Mouse (Mus musculus): ENCODE measurements around the gene Dlgap3. TPM values are rescaled to one million over a fixed set of nuclear protein-coding genes. Genes with fewer than 3 reads are reported as not detected.

Dlgap3 gene
- polyA plus RNA-seq, 1 experiment from 2014 or later = 11.6 TPM

DNA sequence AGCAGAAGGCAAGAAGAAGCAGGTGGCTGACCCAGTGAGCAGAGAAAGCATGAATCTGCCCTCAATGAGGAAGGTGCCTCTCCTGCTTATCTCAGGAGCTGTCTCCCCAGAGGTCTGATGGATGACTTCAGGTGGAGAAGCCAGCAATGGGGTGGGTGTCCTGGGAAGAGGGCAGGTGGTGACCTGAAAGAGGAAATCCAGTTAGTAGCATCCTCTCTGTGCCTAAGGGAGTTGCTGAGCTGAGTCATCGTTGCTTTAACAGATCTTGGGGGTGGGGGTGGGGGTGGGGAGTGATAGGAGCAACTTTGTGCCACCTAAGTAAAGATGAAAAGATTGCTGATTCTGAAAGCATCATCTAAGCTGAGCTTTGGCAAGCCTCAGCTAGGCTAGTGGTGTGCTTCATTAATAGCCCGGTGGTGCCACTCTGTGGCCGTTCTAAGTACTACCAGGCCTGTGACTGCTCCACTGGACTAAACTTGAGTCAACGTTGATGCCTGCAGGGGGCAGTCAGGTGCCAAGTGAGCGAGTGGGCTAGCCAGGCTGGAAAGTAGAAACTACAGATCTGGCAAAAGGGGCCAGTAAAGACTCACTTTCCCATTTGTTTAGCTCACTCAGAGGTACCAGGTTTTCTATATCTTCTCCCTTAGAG is 80.8 kb downstream of the Dlgap3 start:
- no peak overlapping the region for H3K4me2 ChIP-seq (replicated peaks)
- no peak overlapping the region for H3K9ac ChIP-seq (replicated peaks)
- H3K27ac ChIP-seq (replicated peaks) = no peak overlapping the region
- H3K27me3 ChIP-seq = no peaks in the 10 kb centered on the region
- no peaks in the 10 kb centered on the region for H3K9me3 ChIP-seq
- H3K36me3 ChIP-seq = peaks cover 13% of the 10 kb centered on the region
- peaks cover 10% of the 10 kb centered on the region for H3K4me1 ChIP-seq
- ATAC-seq (replicated peaks) = peak; percentile 91
- no peak overlapping the region for H3K4me3 ChIP-seq
- WGBS = 3% methylated on average over 5 of the region's 5 CpGs

DNA sequence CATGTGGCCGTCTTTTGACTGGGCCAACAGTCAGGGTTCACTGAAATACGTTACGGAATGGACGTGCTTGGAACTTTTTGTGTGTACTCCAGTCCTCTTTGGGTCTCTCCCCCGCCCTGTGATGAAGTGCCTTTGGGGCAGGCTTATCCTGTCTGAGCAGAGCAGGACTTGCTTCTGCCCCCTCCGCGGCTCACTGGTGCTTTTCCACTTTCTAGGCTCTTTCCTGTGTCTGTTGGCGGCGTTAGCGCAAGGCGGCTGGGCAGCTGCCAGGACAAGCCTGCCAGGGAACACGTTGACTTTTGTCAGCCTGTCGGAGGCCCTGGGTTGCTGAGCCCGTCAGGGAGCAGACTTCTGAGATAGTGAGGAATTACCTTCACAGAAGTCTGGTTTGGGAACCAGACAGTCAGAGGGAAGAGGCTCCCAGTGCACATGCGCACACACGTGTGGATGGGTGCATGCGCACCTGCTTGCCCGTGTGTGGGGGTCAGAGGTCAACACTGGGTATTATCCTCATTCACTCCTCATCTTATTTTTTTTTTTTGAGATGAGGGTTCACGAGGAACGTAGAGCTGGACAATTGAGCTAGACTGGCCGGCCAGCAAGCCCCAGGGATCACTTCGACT is 83.1 kb downstream of the Dlgap3 start:
- no peak for ATAC-seq (replicated peaks)
- no peak overlapping the region for H3K4me3 ChIP-seq
- no peak overlapping the region for H3K9ac ChIP-seq (replicated peaks)
- 60% methylated on average over 22 of the region's 22 CpGs for WGBS
- peaks cover 10% of the 10 kb centered on the region; the same call in 1 of the 2 replicates for H3K36me3 ChIP-seq
- no peaks in the 10 kb centered on the region for H3K9me3 ChIP-seq
- no peak overlapping the region for H3K4me2 ChIP-seq (replicated peaks)
- H3K27ac ChIP-seq (replicated peaks) = no peak overlapping the region
- 0 out of 2 replicates have a peak, but pooled peaks cover 4% of the 10 kb centered on the region for H3K4me1 ChIP-seq
- H3K27me3 ChIP-seq = no peaks in the 10 kb centered on the region

DNA sequence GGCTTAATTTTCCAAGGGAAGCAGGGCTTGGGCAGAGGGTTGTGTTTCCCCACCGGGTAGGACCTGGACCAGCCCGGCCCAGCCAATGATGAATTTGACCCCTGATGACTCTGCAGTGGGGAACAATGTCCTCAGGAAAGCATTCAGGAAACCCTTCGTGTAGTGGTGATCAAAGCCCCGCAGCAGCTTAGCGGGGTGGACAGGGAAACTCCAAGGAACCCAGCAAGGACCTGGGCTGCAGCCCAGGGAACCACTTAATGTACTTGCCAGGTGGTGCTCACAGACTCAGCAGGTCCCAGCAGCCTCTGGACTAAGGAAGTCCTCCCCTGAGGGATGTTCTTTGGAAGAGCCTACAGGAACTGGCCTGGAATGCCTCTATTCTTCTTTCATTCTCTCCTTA is 87.7 kb downstream of the Dlgap3 start:
- Histone ChIP-seq H3K4me2 (replicated peaks) (no peak overlapping the region), H3K9me3 (no peaks in the 10 kb centered on the region), H3K4me1 (0 out of 2 replicates have a peak, but pooled peaks cover 4% of the 10 kb centered on the region), H3K27me3 (no peaks in the 10 kb centered on the region), H3K27ac (replicated peaks) (no peak overlapping the region), H3K36me3 (no peaks in the 10 kb centered on the region), H3K9ac (replicated peaks) (no peak overlapping the region), H3K4me3 (no peak overlapping the region)
- whole genome bisulfite sequencing = 61% methylated on average over 5 of the region's 5 CpGs
- no peak for ATAC-seq (replicated peaks)

DNA sequence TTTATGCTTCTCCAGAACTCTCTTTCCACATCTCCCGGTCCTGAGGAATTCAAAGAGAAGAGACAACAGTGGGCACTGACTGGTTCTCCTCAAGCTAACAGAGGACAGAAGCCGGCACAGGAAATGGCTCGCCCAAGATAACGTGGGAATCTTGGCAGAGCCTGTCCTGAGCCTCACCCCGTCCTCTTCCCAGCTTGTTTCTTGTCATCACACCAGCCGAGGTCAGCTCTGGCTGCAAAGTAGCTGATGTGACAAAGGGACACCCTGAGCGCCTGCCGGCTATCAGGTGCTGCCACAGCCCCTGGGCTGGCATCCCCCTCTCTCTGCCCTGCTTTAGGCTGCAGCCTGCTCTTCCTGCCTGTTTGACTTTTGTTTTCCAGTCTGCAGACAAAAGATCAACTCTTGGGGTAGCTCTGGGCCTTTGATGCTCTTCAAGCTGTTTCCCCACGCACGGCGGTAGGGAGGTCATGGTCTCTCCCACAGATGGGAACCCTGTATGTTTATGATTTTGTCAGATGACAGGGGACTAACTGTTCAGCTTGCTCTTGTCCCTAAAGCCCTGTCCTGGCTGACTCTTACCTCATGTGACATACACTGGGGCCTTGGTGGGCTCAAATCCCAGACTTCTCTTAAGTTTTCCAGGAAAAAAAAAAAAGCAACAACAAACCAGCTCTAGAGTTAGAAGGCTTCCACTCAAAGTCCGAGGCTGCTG is 89.3 kb downstream of the Dlgap3 start:
- no peaks in the 10 kb centered on the region for H3K27me3 ChIP-seq
- ATAC-seq (replicated peaks) = no peak
- H3K36me3 ChIP-seq = no peaks in the 10 kb centered on the region
- no peaks in the 10 kb centered on the region for H3K4me1 ChIP-seq
- H3K9me3 ChIP-seq = no peaks in the 10 kb centered on the region
- H3K4me2 ChIP-seq (replicated peaks) = no peak overlapping the region
- H3K9ac ChIP-seq (replicated peaks) = no peak overlapping the region
- no peak overlapping the region for H3K4me3 ChIP-seq
- WGBS = 64% methylated on average over 12 of the region's 12 CpGs
- no peak overlapping the region for H3K27ac ChIP-seq (replicated peaks)

DNA sequence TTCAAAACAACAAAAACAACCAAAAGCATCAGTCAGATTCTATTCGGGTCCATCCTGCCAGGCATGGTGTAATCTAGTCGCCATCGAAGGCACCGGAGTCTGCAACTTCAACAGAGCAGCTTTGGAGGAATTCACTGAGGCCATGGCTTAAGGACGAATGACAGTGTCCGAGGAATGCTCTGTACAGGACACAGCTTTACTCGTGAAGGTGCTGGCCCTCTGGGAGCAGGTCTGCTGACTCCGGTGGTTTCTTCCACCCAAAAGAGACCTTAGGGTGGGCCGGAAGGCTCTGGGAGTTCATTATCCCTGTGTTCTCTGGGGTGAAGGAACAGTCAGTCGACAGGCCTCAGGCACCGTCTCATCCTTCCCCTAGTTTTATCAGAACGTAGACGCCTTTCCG is 92.6 kb downstream of the Dlgap3 start:
- Histone ChIP-seq H3K4me1 (no peaks in the 10 kb centered on the region), H3K36me3 (no peaks in the 10 kb centered on the region), H3K9me3 (no peaks in the 10 kb centered on the region), H3K9ac (replicated peaks) (no peak overlapping the region), H3K27me3 (no peaks in the 10 kb centered on the region), H3K4me3 (no peak overlapping the region), H3K27ac (replicated peaks) (no peak overlapping the region), H3K4me2 (replicated peaks) (no peak overlapping the region)
- ATAC-seq (replicated peaks) = no peak
- WGBS = 90% methylated on average over 14 of the region's 14 CpGs

DNA sequence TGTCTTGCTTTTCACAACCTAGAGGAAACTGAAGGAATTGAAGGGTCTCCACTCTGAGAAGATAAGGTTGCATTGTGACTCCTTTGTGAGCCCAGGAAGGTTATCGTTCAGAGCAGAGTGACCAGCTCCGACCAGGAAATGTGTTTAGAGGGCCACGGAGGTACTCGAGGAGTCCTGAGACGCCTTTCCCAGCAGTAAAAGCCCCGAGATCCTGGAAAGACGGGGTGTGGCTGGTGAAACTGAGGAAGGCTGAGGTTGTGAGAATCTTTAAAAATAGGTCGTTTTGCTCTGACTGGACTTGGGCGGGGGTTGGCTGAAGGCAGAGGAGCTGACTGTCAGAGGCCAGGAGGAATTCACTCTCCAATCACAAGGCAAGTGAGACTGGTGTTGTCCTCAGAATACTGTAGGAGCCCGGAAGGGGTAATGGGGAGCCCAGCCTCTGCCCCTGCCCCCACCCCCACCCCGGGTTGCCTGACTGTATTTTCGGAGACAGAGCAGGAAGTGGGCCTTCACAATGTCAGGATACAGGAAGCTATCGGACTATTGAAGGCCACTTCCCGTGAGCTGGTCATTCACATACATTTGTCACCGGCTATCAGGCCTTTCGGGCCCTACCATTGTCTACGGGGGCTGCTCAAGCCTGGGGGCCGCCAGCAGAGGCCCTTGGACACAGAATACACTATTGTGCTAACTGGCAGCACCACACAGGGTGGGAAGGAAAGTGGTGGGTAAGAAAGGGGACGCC is 94.6 kb downstream of the Dlgap3 start:
- Histone ChIP-seq H3K36me3 (no peaks in the 10 kb centered on the region), H3K4me3 (no peak overlapping the region), H3K4me1 (no peaks in the 10 kb centered on the region), H3K27ac (replicated peaks) (no peak overlapping the region; the same call in 1 of the 2 replicates), H3K4me2 (replicated peaks) (no peak overlapping the region), H3K9ac (replicated peaks) (no peak overlapping the region), H3K27me3 (no peaks in the 10 kb centered on the region), H3K9me3 (no peaks in the 10 kb centered on the region)
- whole genome bisulfite sequencing = 69% methylated on average over 19 of the region's 19 CpGs
- ATAC-seq (replicated peaks) = no peak

DNA sequence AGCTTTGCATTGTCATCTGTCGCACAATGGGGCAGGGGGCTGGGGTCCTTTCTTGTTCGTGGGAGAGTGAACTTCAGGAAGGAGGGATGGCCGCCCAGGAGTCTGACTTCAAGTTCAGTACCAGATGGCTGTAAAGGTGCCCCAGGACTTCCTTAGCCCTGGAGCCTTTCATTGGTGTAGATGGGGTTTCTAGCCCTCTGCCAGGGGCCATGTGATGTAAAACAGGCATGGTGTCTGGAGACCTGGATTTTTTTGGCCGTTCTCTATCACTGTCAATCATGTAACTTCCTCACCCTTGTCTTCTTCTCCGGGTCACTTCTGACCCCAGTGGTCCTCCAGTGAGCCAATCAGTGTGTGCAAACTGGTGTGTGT is 95.2 kb downstream of the Dlgap3 start:
- H3K27ac ChIP-seq (replicated peaks) = no peak overlapping the region; the same call in 1 of the 2 replicates
- no peaks in the 10 kb centered on the region for H3K36me3 ChIP-seq
- no peaks in the 10 kb centered on the region for H3K9me3 ChIP-seq
- H3K4me3 ChIP-seq = no peak overlapping the region
- 61% methylated on average over 5 of the region's 5 CpGs for WGBS
- no peaks in the 10 kb centered on the region for H3K27me3 ChIP-seq
- ATAC-seq (replicated peaks) = no peak
- H3K4me2 ChIP-seq (replicated peaks) = no peak overlapping the region
- H3K4me1 ChIP-seq = no peaks in the 10 kb centered on the region
- no peak overlapping the region for H3K9ac ChIP-seq (replicated peaks)

DNA sequence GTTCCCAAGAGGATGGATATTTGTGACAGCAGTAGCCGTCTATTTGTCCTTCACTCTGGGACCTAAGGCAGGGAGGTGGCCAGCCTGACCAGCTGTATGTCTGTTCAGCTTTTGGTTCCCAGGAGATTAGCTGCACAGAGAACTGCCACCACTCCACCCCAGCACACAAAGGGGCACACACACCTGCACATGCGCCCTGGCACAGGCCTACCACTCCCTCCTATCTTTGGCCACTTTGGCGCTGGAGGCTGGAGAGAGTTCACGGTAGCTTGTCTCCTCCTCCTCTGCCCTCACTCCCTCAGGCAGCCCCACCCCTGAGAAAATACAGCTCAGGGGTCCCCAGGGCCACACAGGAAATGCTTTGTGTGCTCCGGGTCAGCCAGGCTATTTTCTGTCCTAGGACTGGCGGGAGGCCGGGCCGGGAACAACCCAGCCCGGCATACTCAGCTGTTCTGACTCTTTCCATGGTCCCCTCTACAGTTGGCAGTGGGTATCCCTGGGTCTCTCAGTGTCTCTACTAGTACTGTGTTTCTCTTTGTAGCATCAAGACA is 109.5 kb downstream of the Dlgap3 start:
- H3K9ac ChIP-seq (replicated peaks) = no peak overlapping the region
- no peak overlapping the region for H3K4me2 ChIP-seq (replicated peaks)
- H3K27ac ChIP-seq (replicated peaks) = no peak overlapping the region
- WGBS = 72% methylated on average over 9 of the region's 9 CpGs
- no peaks in the 10 kb centered on the region for H3K27me3 ChIP-seq
- no peaks in the 10 kb centered on the region for H3K36me3 ChIP-seq
- H3K4me3 ChIP-seq = no peak overlapping the region
- no peaks in the 10 kb centered on the region for H3K4me1 ChIP-seq
- no peak for ATAC-seq (replicated peaks)
- H3K9me3 ChIP-seq = no peaks in the 10 kb centered on the region

DNA sequence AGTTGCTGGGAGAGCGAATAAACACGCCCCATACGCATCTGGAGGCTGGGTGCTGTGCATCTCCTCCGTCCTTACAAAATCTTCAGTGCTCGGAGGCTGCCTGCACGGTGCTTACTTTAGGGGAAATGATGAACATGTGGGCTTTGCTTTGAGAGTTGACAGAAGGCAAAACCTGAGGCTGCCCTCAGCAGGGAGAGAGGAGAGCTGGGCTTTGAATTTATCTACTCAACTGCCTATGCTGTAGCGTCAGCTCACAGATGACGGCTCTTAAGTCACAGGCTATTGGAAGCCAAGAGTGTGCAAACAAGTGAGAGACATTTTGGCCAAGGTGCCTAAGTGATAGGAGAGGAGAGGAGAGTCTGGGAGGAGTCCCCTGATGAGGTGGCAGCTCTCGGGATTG is 110.2 kb downstream of the Dlgap3 start:
- H3K27me3 ChIP-seq = no peaks in the 10 kb centered on the region
- H3K4me1 ChIP-seq = no peaks in the 10 kb centered on the region
- no peak for ATAC-seq (replicated peaks)
- H3K27ac ChIP-seq (replicated peaks) = no peak overlapping the region
- H3K4me3 ChIP-seq = no peak overlapping the region
- no peaks in the 10 kb centered on the region for H3K36me3 ChIP-seq
- no peak overlapping the region for H3K9ac ChIP-seq (replicated peaks)
- no peak overlapping the region for H3K4me2 ChIP-seq (replicated peaks)
- WGBS = 80% methylated on average over 9 of the region's 9 CpGs
- no peaks in the 10 kb centered on the region for H3K9me3 ChIP-seq

All from forebrain, embryonic 15.5 days (tissue).